Mouse (Mus musculus): ENCODE results near the gene Ssc4d.

DNA sequence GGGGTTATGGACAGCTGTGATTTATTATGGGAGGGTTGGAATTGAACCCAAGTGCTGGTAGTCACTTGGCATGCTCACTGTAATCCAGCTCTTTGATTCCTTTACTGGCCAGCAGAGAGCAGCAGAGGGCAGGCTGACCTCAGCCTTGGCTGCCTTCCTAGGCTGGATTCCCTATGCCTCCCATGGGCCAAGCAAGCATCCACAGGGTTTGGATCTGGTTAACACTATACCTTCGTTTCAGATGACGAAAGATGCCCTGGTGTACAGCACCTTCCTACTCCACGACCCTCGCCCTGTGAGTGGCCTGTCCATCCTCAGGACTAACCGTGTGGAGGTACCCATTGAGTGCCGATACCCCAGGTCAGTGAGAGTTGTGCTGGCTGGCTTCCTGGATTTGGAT, 8.1 kb upstream of the Ssc4d start:
- peak; percentile 95 for TF ChIP-seq CTCF (IDR thresholded peaks at IDR 0.05)
- TF ChIP-seq EP300 (IDR thresholded peaks at IDR 0.05), result no peak
